Comparison of ENCODE assay signal across 7 mouse cellular contexts in genomic region chr11:75171186-75171865, GRCm38 (mm10). TPM values are rescaled to one million over a fixed set of nuclear protein-coding genes. Genes with fewer than 3 reads are reported as not detected.
DNase-seq lines count a peak whose midpoint lies in the region; ATAC-seq and TF ChIP-seq lines count a peak whose summit lies in the region.

No protein-coding gene starts in this region.

- no peak overlapping the region for H3K4me3 ChIP-seq in left cerebral cortex, adult 2 months
- H3K4me3 ChIP-seq in embryonic facial prominence, embryonic 14.5 days (ENCODE audit: low read depth, low read length): no peak overlapping the region
- H3K4me3 ChIP-seq in hindbrain, embryonic 14.5 days (replicated peaks; ENCODE audit: low read length): peak overlapping the region; percentile 79
- H3K4me3 ChIP-seq in neural tube, embryonic 12.5 days: no peak overlapping the region; the same call in 1 of the 2 replicates

- no peak for ATAC-seq in embryonic facial prominence, embryonic 14.5 days (ENCODE audit: low read depth)
- no peak for ATAC-seq in hindbrain, embryonic 14.5 days (ENCODE audit: low FRiP score)
- no peak for ATAC-seq in neural tube, embryonic 12.5 days (ENCODE audit: low FRiP score, low read depth)
- no peak for ATAC-seq in inflammation-experienced regulatory T-cells, adult 6 months

- peaks cover 13% of the 10 kb centered on the region; the same call in 1 of the 2 replicates for H3K36me3 ChIP-seq in embryonic facial prominence, embryonic 14.5 days (ENCODE audit: control insufficient read depth, insufficient read depth, low read length)
- 0 out of 2 replicates have a peak, but pooled peaks cover under 1% of the 10 kb centered on the region for H3K36me3 ChIP-seq in hindbrain, embryonic 14.5 days (replicated peaks; ENCODE audit: control insufficient read depth, insufficient read depth)
- H3K36me3 ChIP-seq in neural tube, embryonic 12.5 days: no peaks in the 10 kb centered on the region

- TF ChIP-seq CTCF in left cerebral cortex, adult 2 months (IDR thresholded peaks at IDR 0.05): no peak

- H3K4me2 ChIP-seq in embryonic facial prominence, embryonic 14.5 days (ENCODE audit: low read depth, low read length): peak overlapping the region; percentile 83; the same call in 1 of the 2 replicates
- peak overlapping the region; percentile 91 for H3K4me2 ChIP-seq in hindbrain, embryonic 14.5 days (replicated peaks)
- H3K4me2 ChIP-seq in neural tube, embryonic 12.5 days (replicated peaks): peak overlapping the region; percentile 85

- WGBS in embryonic facial prominence, embryonic 14.5 days: 7% methylated on average over 17 of the region's 17 CpGs
- 5% methylated on average over 17 of the region's 17 CpGs for WGBS in hindbrain, embryonic 14.5 days
- 7% methylated on average over 17 of the region's 17 CpGs for WGBS in neural tube, embryonic 12.5 days

- H3K4me1 ChIP-seq in embryonic facial prominence, embryonic 14.5 days (ENCODE audit: control insufficient read depth, insufficient read depth, low read length): peaks cover 36% of the 10 kb centered on the region
- H3K4me1 ChIP-seq in hindbrain, embryonic 14.5 days (replicated peaks; ENCODE audit: control insufficient read depth, insufficient read depth, low read length): peaks cover 43% of the 10 kb centered on the region
- H3K4me1 ChIP-seq in neural tube, embryonic 12.5 days: peaks cover 72% of the 10 kb centered on the region

- peak in 1 of 2 experiments; percentile 15 for DNase-seq in left cerebral cortex, adult 2 months (ENCODE audit: extremely low spot score in 1 of 2, low spot score in 2 of 2)
- no peak for DNase-seq in left cerebral cortex, adult 18-20 months (ENCODE audit: low spot score in 2 of 2)
- no peak for DNase-seq in embryonic facial prominence, embryonic 14.5 days (ENCODE audit: low spot score)
- DNase-seq in hindbrain, embryonic 14.5 days (ENCODE audit: low spot score): no peak
- DNase-seq in adrenal gland, postnatal 14 days: no peak

- peaks cover 74% of the 10 kb centered on the region for H3K27me3 ChIP-seq in embryonic facial prominence, embryonic 14.5 days (replicated peaks; ENCODE audit: control insufficient read depth, insufficient read depth, low read length)
- H3K27me3 ChIP-seq in hindbrain, embryonic 14.5 days (ENCODE audit: control insufficient read depth, insufficient read depth, low read length): peaks cover 52% of the 10 kb centered on the region
- H3K27me3 ChIP-seq in neural tube, embryonic 12.5 days (replicated peaks): peaks cover 70% of the 10 kb centered on the region

- no peak overlapping the region for H3K9ac ChIP-seq in embryonic facial prominence, embryonic 14.5 days (ENCODE audit: low read depth, low read length)
- no peak overlapping the region for H3K9ac ChIP-seq in hindbrain, embryonic 14.5 days
- no peak overlapping the region for H3K9ac ChIP-seq in neural tube, embryonic 12.5 days

- H3K9me3 ChIP-seq in embryonic facial prominence, embryonic 14.5 days (ENCODE audit: control insufficient read depth, low read length): no peaks in the 10 kb centered on the region
- no peaks in the 10 kb centered on the region for H3K9me3 ChIP-seq in hindbrain, embryonic 14.5 days (ENCODE audit: control insufficient read depth, low read length)
- H3K9me3 ChIP-seq in neural tube, embryonic 12.5 days: no peaks in the 10 kb centered on the region

- peak overlapping the region; percentile 55 for H3K27ac ChIP-seq in left cerebral cortex, adult 2 months
- no peak overlapping the region for H3K27ac ChIP-seq in embryonic facial prominence, embryonic 14.5 days (replicated peaks; ENCODE audit: low read depth, low read length)
- no peak overlapping the region for H3K27ac ChIP-seq in hindbrain, embryonic 14.5 days
- H3K27ac ChIP-seq in neural tube, embryonic 12.5 days: no peak overlapping the region

- intact Hi-C loops in left cerebral cortex, adult 2 months (cut with DNase I): loop anchor here (5.0 kb wide), 1 partner anchor 339 kb away; the partner anchor contains the start of gene Mnt

RNA-seq across cellular contexts. Expression of gene Hic1, which starts 2.0 kb away (rescaled TPM):
- 1 to 10 TPM; 3.3 to 3.9 TPM for total RNA-seq in left cerebral cortex, adult 2 months (2021)
- total RNA-seq in left cerebral cortex, adult 18-20 months (2021): 1 to 10 TPM; 3.8 to 5.0 TPM
- 13.1 and 17.8 TPM in 2 replicates for polyA plus RNA-seq in embryonic facial prominence, embryonic 14.5 days (2014; fragmentation: Nextera tagmentation; extraction: Ambion mirVana)
- polyA plus RNA-seq in hindbrain, embryonic 14.5 days (2014; fragmentation: Nextera tagmentation; extraction: Ambion mirVana): 1.9 and 2.6 TPM in 2 replicates
- polyA plus RNA-seq in neural tube, embryonic 12.5 days (2016; fragmentation: Nextera tagmentation; extraction: Ambion mirVana): 17.1 and 17.8 TPM in 2 replicates
- under 1 TPM; 0.21 to 0.50 (median 0.38) TPM for polyA plus RNA-seq in inflammation-experienced regulatory T-cells, adult 6 months (2017; shearing (Covaris generic))
- total RNA-seq in adrenal gland, postnatal 14 days (2021): 14.5 and 17.0 TPM in 2 replicates

RNA-seq across cellular contexts. Expression of gene Ovca2, which starts 7.3 kb away (rescaled TPM):
- total RNA-seq in left cerebral cortex, adult 2 months (2021): 10 to 100 TPM; 12.1 to 12.7 TPM
- total RNA-seq in left cerebral cortex, adult 18-20 months (2021): 10 to 100 TPM in 1 of 2 experiments, 1 to 10 TPM in 1; 9.2 to 12.0 TPM
- polyA plus RNA-seq in embryonic facial prominence, embryonic 14.5 days (2014; fragmentation: Nextera tagmentation; extraction: Ambion mirVana): 23.1 and 26.5 TPM in 2 replicates
- polyA plus RNA-seq in hindbrain, embryonic 14.5 days (2014; fragmentation: Nextera tagmentation; extraction: Ambion mirVana): 17.4 and 20.3 TPM in 2 replicates
- 23.1 and 23.9 TPM in 2 replicates for polyA plus RNA-seq in neural tube, embryonic 12.5 days (2016; fragmentation: Nextera tagmentation; extraction: Ambion mirVana)
- polyA plus RNA-seq in inflammation-experienced regulatory T-cells, adult 6 months (2017; shearing (Covaris generic)): 10 to 100 TPM; 27.9 to 36.4 (median 32.7) TPM
- 14.5 and 15.8 TPM in 2 replicates for total RNA-seq in adrenal gland, postnatal 14 days (2021)

RNA-seq across cellular contexts. Expression of gene Dph1, which starts 19.7 kb away (rescaled TPM):
- 10 to 100 TPM; 27.9 to 28.9 TPM for total RNA-seq in left cerebral cortex, adult 2 months (2021)
- 10 to 100 TPM; 28.5 to 32.1 TPM for total RNA-seq in left cerebral cortex, adult 18-20 months (2021)
- 22.5 and 23.8 TPM in 2 replicates for polyA plus RNA-seq in embryonic facial prominence, embryonic 14.5 days (2014; fragmentation: Nextera tagmentation; extraction: Ambion mirVana)
- polyA plus RNA-seq in hindbrain, embryonic 14.5 days (2014; fragmentation: Nextera tagmentation; extraction: Ambion mirVana): 13.6 and 14.4 TPM in 2 replicates
- 16.7 and 18.4 TPM in 2 replicates for polyA plus RNA-seq in neural tube, embryonic 12.5 days (2016; fragmentation: Nextera tagmentation; extraction: Ambion mirVana)
- polyA plus RNA-seq in inflammation-experienced regulatory T-cells, adult 6 months (2017; shearing (Covaris generic)): 10 to 100 TPM in 2 of 3 experiments, 1 to 10 TPM in 1; 4.0 to 15.3 (median 11.7) TPM
- 22.3 and 28.5 TPM in 2 replicates for total RNA-seq in adrenal gland, postnatal 14 days (2021)

RNA-seq across cellular contexts. Expression of gene Rtn4rl1, which starts 22.3 kb away (rescaled TPM):
- 10 to 100 TPM; 89.0 to 99.0 TPM for total RNA-seq in left cerebral cortex, adult 2 months (2021)
- 10 to 100 TPM; 86.2 to 91.0 TPM for total RNA-seq in left cerebral cortex, adult 18-20 months (2021)
- polyA plus RNA-seq in embryonic facial prominence, embryonic 14.5 days (2014; fragmentation: Nextera tagmentation; extraction: Ambion mirVana): 4.9 TPM in 2 replicates
- 8.5 and 10.3 TPM in 2 replicates for polyA plus RNA-seq in hindbrain, embryonic 14.5 days (2014; fragmentation: Nextera tagmentation; extraction: Ambion mirVana)
- polyA plus RNA-seq in neural tube, embryonic 12.5 days (2016; fragmentation: Nextera tagmentation; extraction: Ambion mirVana): 9.9 and 14.5 TPM in 2 replicates
- polyA plus RNA-seq in inflammation-experienced regulatory T-cells, adult 6 months (2017; shearing (Covaris generic)): 1 to 10 TPM; 1.3 to 2.5 (median 2.2) TPM
- total RNA-seq in adrenal gland, postnatal 14 days (2021): 29.5 and 32.6 TPM in 2 replicates
